Mouse (Mus musculus) right cerebral cortex, adult 2 months (tissue): ENCODE measurements at regions not wholly inside any gene's neighbourhood (a gene's known extent, or its start where the extent isn't known, plus 50 kb on each side); places are given as distances from the start of the nearest gene placed in this dataset.

ENCODE experiments used
- DNase-seq, 2 experiments: peaks; one replicate each; pipeline ENCODE4 v3.0.0; 2021 to 2022; ENCODE audit warnings: low spot score in 2 of 2

GRCm38 (mm10) chr1:12318029-12318428 lies 904.1 kb downstream of the A830018L16Rik start:
- DNase-seq: no peak

DNA sequence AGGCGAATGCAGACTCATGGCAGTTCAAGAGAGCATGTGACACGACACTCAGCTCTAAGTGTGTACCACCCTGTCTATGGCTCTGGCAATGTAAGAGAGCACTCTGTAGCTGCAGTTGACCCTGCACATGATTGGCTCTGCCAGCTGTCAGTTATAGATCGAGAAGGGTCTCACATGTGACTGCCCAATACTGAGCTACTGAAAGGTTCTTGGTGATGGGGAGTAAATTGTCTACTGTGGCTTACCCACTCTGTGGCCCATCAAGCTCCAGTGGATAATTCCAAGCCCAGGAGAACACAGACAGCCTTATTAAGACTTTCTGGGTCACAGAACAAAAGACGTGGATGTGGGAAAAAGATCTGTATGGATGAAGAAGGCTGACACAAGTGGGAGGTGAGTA lies 920.3 kb downstream of the A830018L16Rik start:
- DNase-seq: no peak

DNA sequence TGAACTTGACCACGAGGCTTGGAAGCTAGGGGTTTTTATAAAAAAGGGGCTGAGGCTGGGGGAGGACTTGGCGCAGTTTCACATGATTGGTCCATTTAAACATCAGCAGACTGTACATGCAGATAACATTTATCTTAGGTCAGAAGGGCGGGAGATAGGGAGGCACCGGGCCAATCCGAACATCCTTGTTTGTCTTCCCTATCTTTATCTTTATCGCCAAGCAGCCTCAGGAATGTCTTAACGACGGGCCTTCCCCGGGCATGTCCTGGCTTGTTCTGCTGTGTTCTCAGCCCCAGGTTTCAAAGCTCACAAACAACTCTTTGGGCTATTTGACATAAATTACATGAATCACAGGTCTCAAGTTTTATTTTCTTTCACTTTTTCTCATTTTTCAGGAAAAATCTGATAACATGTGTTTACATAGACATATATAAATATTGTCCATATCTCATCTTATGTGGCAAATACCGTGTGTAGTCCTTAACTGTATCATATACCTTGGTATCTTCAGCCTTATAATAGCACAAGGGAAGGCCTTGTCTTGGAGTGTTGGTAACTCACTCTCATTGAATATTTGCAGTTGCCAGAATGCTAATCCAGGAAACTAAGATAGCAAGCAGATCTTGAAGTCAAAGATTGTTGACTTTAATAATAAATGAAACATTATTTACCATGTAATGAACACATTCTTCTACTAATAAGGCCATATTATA lies 931.0 kb downstream of the A830018L16Rik start:
- DNase-seq: no peak

DNA sequence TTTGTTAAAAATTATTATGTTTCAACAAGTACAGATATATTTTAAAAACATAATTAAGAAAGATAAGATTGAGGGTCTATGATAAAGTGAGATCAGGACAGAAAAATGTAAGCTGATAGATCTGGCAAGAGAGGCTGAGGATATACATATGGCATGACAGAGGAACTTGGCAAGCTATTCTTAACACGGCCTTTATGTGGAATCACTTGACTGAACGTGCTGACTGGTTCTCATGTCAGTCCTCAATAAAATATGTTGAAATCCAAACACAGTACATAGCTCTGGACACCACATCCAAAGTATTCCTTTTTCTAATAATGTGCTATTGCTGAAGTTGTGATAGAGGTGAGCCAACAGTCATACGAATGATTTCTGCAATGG lies 931.5 kb downstream of the A830018L16Rik start:
- no peak for DNase-seq

DNA sequence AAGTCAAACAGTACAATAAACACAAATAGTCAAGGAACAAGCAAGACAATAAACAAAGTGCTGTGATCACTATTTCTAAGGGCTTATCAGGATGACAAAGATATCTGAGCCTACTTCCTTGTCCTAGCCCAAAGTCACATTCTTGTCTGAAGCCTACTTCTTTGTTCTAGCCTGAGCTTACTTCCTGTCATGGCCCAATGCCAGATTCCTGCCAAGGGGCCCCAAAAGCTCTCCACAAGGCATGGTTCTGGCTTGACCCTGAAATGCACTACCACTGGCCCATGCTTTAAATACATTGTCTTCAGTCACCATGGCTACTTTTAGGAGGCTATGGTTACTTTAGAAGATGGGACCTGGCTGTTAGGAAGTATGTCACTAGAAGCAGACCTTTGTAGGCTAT lies 940.6 kb downstream of the A830018L16Rik start:
- DNase-seq: no peak

DNA sequence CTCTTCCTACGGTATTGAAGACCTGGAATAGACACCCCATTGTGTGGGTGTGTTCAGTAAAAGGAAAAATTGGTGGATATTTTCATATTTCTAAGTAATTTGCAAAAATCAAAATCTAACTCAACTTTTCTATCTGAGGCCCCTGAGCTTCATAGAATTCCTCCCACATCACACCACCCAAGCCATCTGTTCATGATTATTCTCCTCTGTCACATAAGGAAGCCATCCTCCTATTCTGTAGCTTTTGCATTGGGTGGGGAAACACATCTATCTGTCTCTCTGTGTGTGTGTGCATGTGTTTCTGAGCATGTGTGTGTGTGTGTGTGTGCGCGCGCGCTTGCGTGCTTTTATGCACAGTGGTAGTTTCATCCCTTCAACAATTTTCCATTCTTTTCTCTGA lies 954.0 kb downstream of the A830018L16Rik start:
- DNase-seq: peak; percentile 59 to 70

DNA sequence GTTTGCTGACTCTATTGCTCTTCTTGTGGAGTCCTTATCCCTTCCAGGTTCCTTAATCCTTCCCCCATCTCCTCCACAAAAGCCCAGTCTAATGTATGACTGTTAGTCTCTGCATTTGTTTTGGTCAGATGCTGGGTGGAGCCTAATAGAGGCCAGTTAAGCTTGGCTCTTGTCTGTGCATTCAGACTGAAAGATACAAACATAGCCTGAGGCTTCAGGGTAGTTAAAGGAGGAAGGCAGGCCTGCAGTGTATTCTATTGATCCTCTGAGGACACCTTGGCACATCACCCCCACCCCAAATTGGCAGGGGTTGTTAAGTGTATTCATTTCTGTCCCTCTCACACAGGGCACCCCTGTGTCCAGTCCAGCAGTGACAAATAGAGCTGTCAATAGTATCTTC lies 959.1 kb downstream of the A830018L16Rik start:
- no peak for DNase-seq

GRCm38 (mm10) chr1:12398146-12398884 lies 984.4 kb downstream of the A830018L16Rik start:
- no peak for DNase-seq

DNA sequence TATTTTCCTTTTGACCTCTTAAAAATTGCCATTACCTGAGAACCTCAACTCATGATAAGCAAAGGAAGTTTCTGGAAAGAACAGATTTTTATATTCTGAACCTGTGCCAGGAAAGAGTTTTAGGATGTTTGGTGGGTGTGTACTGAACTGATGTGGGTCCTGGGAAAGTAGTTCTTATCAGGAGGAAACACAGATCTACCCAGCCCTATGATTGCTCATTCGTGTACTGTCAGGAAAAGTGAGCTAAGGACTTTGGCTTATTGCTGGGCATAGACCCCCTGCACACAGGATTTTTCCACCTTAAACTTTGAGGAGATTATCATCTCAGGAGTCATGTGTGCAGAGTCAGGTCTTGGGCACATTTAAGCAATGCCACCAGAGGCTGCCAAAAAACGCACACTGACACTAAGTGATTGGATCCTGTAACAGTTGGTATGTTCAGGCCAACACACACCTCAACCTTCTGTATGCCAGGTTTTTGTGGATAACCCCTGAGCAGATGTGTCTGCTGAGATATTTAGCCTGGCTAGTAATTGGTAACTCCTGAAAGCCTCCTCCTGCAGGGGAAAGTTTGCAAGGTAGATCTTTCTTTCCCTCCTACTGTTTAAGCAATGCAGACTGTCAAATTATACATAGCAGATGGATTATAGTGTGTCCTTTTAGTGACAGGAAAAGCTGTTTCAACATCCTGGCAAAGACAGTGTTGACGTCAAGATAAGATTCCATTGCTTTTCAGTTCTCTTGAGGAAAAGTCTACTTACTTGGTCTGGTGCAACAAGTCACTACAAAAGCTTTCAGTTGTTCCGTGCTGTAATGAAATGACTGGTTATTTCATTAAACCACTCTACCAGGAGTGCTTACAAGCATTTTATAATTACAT lies 991.7 kb downstream of the A830018L16Rik start:
- DNase-seq: no peak

DNA sequence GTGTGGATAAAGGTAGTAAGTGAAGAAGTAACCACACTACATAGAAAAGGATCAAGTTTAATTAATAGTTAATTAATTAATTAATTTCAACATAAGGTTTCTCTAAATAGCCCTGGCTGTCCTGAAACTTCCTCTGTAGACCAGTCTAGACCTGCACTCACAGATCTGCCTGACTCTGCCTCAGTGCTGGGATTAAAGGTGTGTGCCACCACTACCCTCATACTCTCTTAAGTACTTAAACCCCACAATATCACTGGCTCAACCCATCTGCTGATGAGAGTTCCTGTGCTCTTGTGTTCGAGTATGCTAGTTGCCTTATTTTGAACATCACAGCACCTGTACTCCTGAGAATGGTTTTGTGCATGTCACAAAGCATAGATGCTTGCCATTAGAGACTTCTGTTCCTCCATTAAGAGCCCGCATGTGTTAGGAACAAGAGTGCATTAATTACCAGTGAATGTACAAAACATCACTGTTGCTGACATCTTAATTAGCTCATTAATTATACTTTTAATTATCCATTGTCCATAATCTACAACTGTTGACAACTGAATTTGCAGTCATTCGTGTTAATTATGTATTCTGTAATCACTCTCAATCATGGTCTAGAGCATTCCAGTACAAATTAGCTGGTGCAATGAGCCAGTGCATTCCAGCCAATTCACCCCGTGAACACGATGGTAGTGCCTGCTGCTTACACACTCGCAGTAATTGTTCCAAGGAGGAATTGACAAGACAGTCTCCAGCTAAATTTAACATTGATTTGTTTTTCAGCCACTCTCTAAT lies 996.0 kb downstream of the A830018L16Rik start:
- no peak for DNase-seq

- DNase-seq: no peak
Observed at GRCm38 (mm10) chr1:12410524-12410886, 996.6 kb downstream of the A830018L16Rik start.

DNA sequence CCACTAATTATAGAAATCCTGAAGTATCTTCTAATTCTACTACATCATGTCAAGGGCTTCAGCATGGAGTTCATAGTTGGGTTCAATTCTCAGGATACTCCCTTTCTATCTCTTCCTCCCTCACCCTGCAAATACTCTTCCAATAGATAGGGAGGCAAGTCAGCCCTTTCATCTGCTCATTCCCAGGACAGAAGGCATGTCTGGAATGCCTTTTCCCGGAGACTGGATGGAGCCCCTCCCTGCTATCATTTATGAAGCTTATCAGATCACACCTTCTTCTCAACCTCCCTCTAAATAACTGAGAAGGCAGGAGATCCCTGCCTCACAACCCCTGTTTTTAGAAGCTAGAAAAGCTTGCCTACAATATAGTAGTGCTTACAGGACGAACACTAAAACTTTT lies 1010.6 kb downstream of the A830018L16Rik start:
- no peak for DNase-seq

GRCm38 (mm10) chr1:12437894-12438293 lies 1024.0 kb downstream of the A830018L16Rik start:
- no peak for DNase-seq

GRCm38 (mm10) chr1:12466255-12466654 lies 1052.3 kb downstream of the A830018L16Rik start:
- DNase-seq: no peak

- DNase-seq: no peak
Observed at GRCm38 (mm10) chr1:12478983-12479763, 1065.3 kb downstream of the A830018L16Rik start.

DNA sequence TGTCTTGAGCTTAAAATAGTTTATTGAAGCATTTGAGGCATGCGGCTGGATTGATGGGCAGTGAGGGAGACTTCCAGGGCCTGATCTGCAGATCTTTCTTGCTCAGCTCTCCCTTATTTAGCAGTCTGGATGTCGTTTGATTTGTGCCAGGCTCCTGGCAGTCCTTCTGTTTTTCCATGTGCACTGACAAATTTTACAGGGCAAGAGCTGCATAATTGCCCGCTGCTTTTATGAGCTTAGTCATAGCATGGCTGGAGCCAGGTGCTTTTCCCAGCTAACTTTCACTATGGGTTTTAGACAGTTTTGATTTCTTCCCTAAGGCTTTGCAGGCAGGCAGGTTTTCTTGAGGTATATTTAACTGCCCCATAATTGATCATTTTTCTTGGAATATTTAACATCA lies 1086.5 kb downstream of the A830018L16Rik start:
- peak; percentile 16 to 21 for DNase-seq

- DNase-seq: no peak
Observed at GRCm38 (mm10) chr1:12507997-12508396, 1094.1 kb downstream of the A830018L16Rik start.

- DNase-seq: no peak
Observed at GRCm38 (mm10) chr1:12510129-12510816, 1096.4 kb downstream of the A830018L16Rik start.

DNA sequence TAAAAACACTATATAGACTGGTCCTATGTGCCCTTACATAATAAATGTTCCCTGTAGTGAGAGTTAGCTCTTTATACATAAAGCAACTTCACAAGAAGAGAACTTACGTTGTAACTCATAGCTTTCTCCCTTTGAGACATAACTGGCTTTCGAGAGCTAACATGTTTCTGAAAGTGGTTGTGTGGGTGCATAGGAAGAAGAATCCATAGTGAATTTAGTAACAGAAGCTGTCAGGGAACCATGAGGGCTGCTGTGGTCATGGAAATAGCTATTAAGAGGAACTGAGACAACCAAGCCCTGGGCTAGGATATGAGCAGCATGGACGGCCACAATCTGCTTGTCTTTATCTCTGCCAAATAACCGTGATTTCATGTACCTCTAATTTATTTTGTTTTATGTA lies 1105.7 kb downstream of the A830018L16Rik start:
- DNase-seq: no peak

GRCm38 (mm10) chr1:12555859-12556258 lies 1142.0 kb downstream of the A830018L16Rik start:
- peak; percentile 13 to 17 for DNase-seq
